Mouse (Mus musculus) bone marrow macrophage, adult 2 months (primary cell): ENCODE measurements around the gene Gm9944. TPM values are rescaled to one million over a fixed set of nuclear protein-coding genes. Genes with fewer than 3 reads are reported as not detected.

Experiments
- H3K27ac ChIP-seq: 2 replicates; pipeline ENCODE4 v1.5.1; 2012; ENCODE audit warnings: low read depth, low read length; ENCODE audit not compliant: insufficient read depth
- H3K4me1 ChIP-seq: 2 replicates; pipeline ENCODE4 v1.6.1; 2012; ENCODE audit warnings: low read length; ENCODE audit not compliant: control insufficient read depth, insufficient read depth
- H3K4me3 ChIP-seq: 2 replicates; pipeline ENCODE4 v1.5.1; 2012; ENCODE audit warnings: mild to moderate bottlenecking, low read length, moderate library complexity; ENCODE audit not compliant: insufficient read depth
- CTCF ChIP-seq: IDR thresholded peaks from 2 replicates; pipeline ENCODE4 v1.5.1; 2012; ENCODE audit warnings: low read depth, mild to moderate bottlenecking, low read length, moderate library complexity
- POLR2A ChIP-seq: IDR thresholded peaks from 2 replicates; pipeline ENCODE4 v1.6.1; 2012; ENCODE audit warnings: mild to moderate bottlenecking, low read depth, low read length, borderline replicate concordance
- polyA plus RNA-seq: library from polyadenylated mRNA; stranded (reverse); fragments of >200 nt; gene quantifications from 2 replicates; pipeline ENCODE4 v1.2.4, GENCODE M21; 2012; ENCODE audit not compliant: missing spikeins, insufficient read depth, insufficient read length

The Gm9944 gene
- polyA plus RNA-seq, 1 experiment, result not detected

GRCm38 (mm10) chr4:144428868-144429267, 24.2 kb downstream of the Gm9944 start:
- H3K4me3 ChIP-seq, result no peak overlapping the region
- H3K4me1 ChIP-seq, result no peaks in the 10 kb centered on the region
- no peak for TF ChIP-seq POLR2A
- TF ChIP-seq CTCF, result no peak
- no peak overlapping the region for H3K27ac ChIP-seq

GRCm38 (mm10) chr4:144424590-144424989, 28.5 kb downstream of the Gm9944 start:
- no peaks in the 10 kb centered on the region for H3K4me1 ChIP-seq
- TF ChIP-seq CTCF, result no peak
- no peak overlapping the region for H3K4me3 ChIP-seq
- H3K27ac ChIP-seq, result no peak overlapping the region

GRCm38 (mm10) chr4:144420644-144421043, 32.5 kb downstream of the Gm9944 start:
- Histone ChIP-seq H3K4me3 (no peak overlapping the region), H3K4me1 (no peaks in the 10 kb centered on the region), H3K27ac (no peak overlapping the region)
- TF ChIP-seq POLR2A (no peak), CTCF (no peak)

- H3K4me1 ChIP-seq, result no peaks in the 10 kb centered on the region
- TF ChIP-seq CTCF (no peak), POLR2A (no peak)
- no peak within 1 kb of the TSS for H3K27ac ChIP-seq
- H3K4me3 ChIP-seq, result no peak within 1 kb of the TSS
Measured at GRCm38 (mm10) chr4:144408290-144408689, 44.8 kb downstream of the Gm9944 start, which contains the start of gene Pramef12. TSS of gene Pramef12 (minus strand) at chr4:144408464.

GRCm38 (mm10) chr4:144406261-144406660, 46.9 kb downstream of the Gm9944 start:
- Histone ChIP-seq H3K4me1 (no peaks in the 10 kb centered on the region), H3K27ac (no peak overlapping the region), H3K4me3 (no peak overlapping the region)
- TF ChIP-seq POLR2A (no peak), CTCF (no peak)

- no peaks in the 10 kb centered on the region for H3K4me1 ChIP-seq
- H3K4me3 ChIP-seq, result no peak overlapping the region
- no peak for TF ChIP-seq CTCF
- no peak for TF ChIP-seq POLR2A
- H3K27ac ChIP-seq, result no peak overlapping the region
Measured at GRCm38 (mm10) chr4:144404456-144405086, 48.5 kb downstream of the Gm9944 start.

Other genes starting within 250 kb of the Gm9944 start
- gene C87977, start 240.0 kb downstream of the Gm9944 start, polyA plus RNA-seq, result not detected in 2 replicates
- not detected in 2 replicates for gene Pramel5, start 172.8 kb downstream of the Gm9944 start, polyA plus RNA-seq
- gene Gm13128, start 123.1 kb downstream of the Gm9944 start, polyA plus RNA-seq, result not detected in 2 replicates
- gene Gm13119, start 95.4 kb downstream of the Gm9944 start, polyA plus RNA-seq, result not detected in 2 replicates
- gene Pramef20, start 75.4 kb downstream of the Gm9944 start, polyA plus RNA-seq, result not detected in 2 replicates
- gene Pramef12, start 44.9 kb downstream of the Gm9944 start, polyA plus RNA-seq, result not detected in 2 replicates
- gene 1700012P22Rik, start 14.5 kb downstream of the Gm9944 start, polyA plus RNA-seq, result not detected in 2 replicates
- not detected in 2 replicates for gene Aadacl3, start 10.4 kb upstream of the Gm9944 start, polyA plus RNA-seq
- gene 9430007A20Rik, start 66.5 kb upstream of the Gm9944 start, polyA plus RNA-seq, result not detected in 2 replicates
- not detected in 2 replicates for gene Gm13124, start 111.8 kb upstream of the Gm9944 start, polyA plus RNA-seq
- not detected in 2 replicates for gene Aadacl4, start 160.4 kb upstream of the Gm9944 start, polyA plus RNA-seq
- not detected in 2 replicates for gene Gm436, start 233.1 kb upstream of the Gm9944 start, polyA plus RNA-seq